Mouse (Mus musculus): ENCODE data around the gene 4930404N11Rik. TPM values are rescaled to one million over a fixed set of nuclear protein-coding genes. Genes with fewer than 3 reads are reported as not detected.

The 4930404N11Rik gene
- polyA plus RNA-seq, 1 experiment from 2014 or later, result 0.86 TPM

GRCm38 (mm10) chr10:81409330-81409729 is 43.7 kb upstream of the 4930404N11Rik start:
- Histone ChIP-seq H3K27ac (ENCODE audit: low read length) (no peak overlapping the region), H3K4me1 (replicated peaks; ENCODE audit: control insufficient read depth, insufficient read depth, low read length) (peaks cover 43% of the 10 kb centered on the region)

GRCm38 (mm10) chr10:81408871-81409291 is 43.3 kb upstream of the 4930404N11Rik start:
- H3K36me3 ChIP-seq (ENCODE audit: control insufficient read depth, insufficient read depth), result peaks cover 7% of the 10 kb centered on the region; the same call in 1 of the 2 replicates
- no peak overlapping the region for H3K27ac ChIP-seq (ENCODE audit: low read length)
- H3K9ac ChIP-seq (replicated peaks; ENCODE audit: low read depth, low read length), result no peak overlapping the region
- peaks cover 39% of the 10 kb centered on the region for H3K4me1 ChIP-seq (replicated peaks; ENCODE audit: control insufficient read depth, insufficient read depth, low read length)
- H3K4me2 ChIP-seq (ENCODE audit: low read length), result no peak overlapping the region
- WGBS, result 21% methylated on average over 9 of the region's 9 CpGs
- H3K9me3 ChIP-seq (ENCODE audit: control insufficient read depth, low read length), result no peaks in the 10 kb centered on the region
- ATAC-seq, result peak; percentile 32; the same call in 1 of the 2 replicates
- no peaks in the 10 kb centered on the region for H3K27me3 ChIP-seq (replicated peaks; ENCODE audit: control insufficient read depth, insufficient read depth, low read length)
- no peak overlapping the region for H3K4me3 ChIP-seq (replicated peaks; ENCODE audit: low read length)

More at GRCm38 (mm10) chr10:81409330-81409729, 43.7 kb upstream of the 4930404N11Rik start:
- H3K9ac ChIP-seq (replicated peaks; ENCODE audit: low read depth, low read length), result no peak overlapping the region
- ATAC-seq, result no peak
- H3K4me3 ChIP-seq (replicated peaks; ENCODE audit: low read length), result no peak overlapping the region
- H3K9me3 ChIP-seq (ENCODE audit: control insufficient read depth, low read length), result no peaks in the 10 kb centered on the region
- 33% methylated on average over 7 of the region's 8 CpGs for WGBS
- peaks cover 7% of the 10 kb centered on the region; the same call in 1 of the 2 replicates for H3K36me3 ChIP-seq (ENCODE audit: control insufficient read depth, insufficient read depth)
- H3K27me3 ChIP-seq (replicated peaks; ENCODE audit: control insufficient read depth, insufficient read depth, low read length), result no peaks in the 10 kb centered on the region
- H3K4me2 ChIP-seq (ENCODE audit: low read length), result no peak overlapping the region

GRCm38 (mm10) chr10:81408424-81408729 is 42.8 kb upstream of the 4930404N11Rik start:
- H3K27me3 ChIP-seq (replicated peaks; ENCODE audit: control insufficient read depth, insufficient read depth, low read length), result no peaks in the 10 kb centered on the region
- no peak overlapping the region for H3K4me3 ChIP-seq (replicated peaks; ENCODE audit: low read length)
- H3K9me3 ChIP-seq (ENCODE audit: control insufficient read depth, low read length), result no peaks in the 10 kb centered on the region
- peaks cover 7% of the 10 kb centered on the region; the same call in 1 of the 2 replicates for H3K36me3 ChIP-seq (ENCODE audit: control insufficient read depth, insufficient read depth)
- no peak for ATAC-seq
- H3K9ac ChIP-seq (replicated peaks; ENCODE audit: low read depth, low read length), result no peak overlapping the region
- H3K4me2 ChIP-seq (ENCODE audit: low read length), result no peak overlapping the region
- 53% methylated on average over 13 of the region's 13 CpGs for WGBS
- no peak overlapping the region for H3K27ac ChIP-seq (ENCODE audit: low read length)
- peaks cover 35% of the 10 kb centered on the region for H3K4me1 ChIP-seq (replicated peaks; ENCODE audit: control insufficient read depth, insufficient read depth, low read length)

GRCm38 (mm10) chr10:81407539-81408423 is 42.2 kb upstream of the 4930404N11Rik start:
- Histone ChIP-seq H3K27ac (ENCODE audit: low read length) (no peak overlapping the region), H3K4me3 (replicated peaks; ENCODE audit: low read length) (no peak overlapping the region), H3K27me3 (replicated peaks; ENCODE audit: control insufficient read depth, insufficient read depth, low read length) (no peaks in the 10 kb centered on the region), H3K36me3 (ENCODE audit: control insufficient read depth, insufficient read depth) (peaks cover 7% of the 10 kb centered on the region; the same call in 1 of the 2 replicates), H3K4me2 (ENCODE audit: low read length) (no peak overlapping the region), H3K9ac (replicated peaks; ENCODE audit: low read depth, low read length) (no peak overlapping the region), H3K9me3 (ENCODE audit: control insufficient read depth, low read length) (no peaks in the 10 kb centered on the region), H3K4me1 (replicated peaks; ENCODE audit: control insufficient read depth, insufficient read depth, low read length) (peaks cover 40% of the 10 kb centered on the region)
- ATAC-seq, result no peak
- 29% methylated on average over 31 of the region's 31 CpGs for WGBS

- Histone ChIP-seq H3K4me2 (ENCODE audit: low read length) (peak overlapping the region; percentile 7; the same call in 1 of the 2 replicates), H3K4me1 (replicated peaks; ENCODE audit: control insufficient read depth, insufficient read depth, low read length) (peaks cover 41% of the 10 kb centered on the region), H3K9ac (replicated peaks; ENCODE audit: low read depth, low read length) (no peak overlapping the region), H3K36me3 (ENCODE audit: control insufficient read depth, insufficient read depth) (peaks cover 7% of the 10 kb centered on the region; the same call in 1 of the 2 replicates), H3K9me3 (ENCODE audit: control insufficient read depth, low read length) (no peaks in the 10 kb centered on the region), H3K27me3 (replicated peaks; ENCODE audit: control insufficient read depth, insufficient read depth, low read length) (no peaks in the 10 kb centered on the region), H3K4me3 (replicated peaks; ENCODE audit: low read length) (no peak overlapping the region), H3K27ac (ENCODE audit: low read length) (no peak overlapping the region)
- ATAC-seq, result no peak
- WGBS, result 36% methylated on average over 24 of the region's 24 CpGs
Observed at GRCm38 (mm10) chr10:81406504-81407440, 41.2 kb upstream of the 4930404N11Rik start.

GRCm38 (mm10) chr10:81405588-81406201 is 40.1 kb upstream of the 4930404N11Rik start:
- Histone ChIP-seq H3K27me3 (replicated peaks; ENCODE audit: control insufficient read depth, insufficient read depth, low read length) (no peaks in the 10 kb centered on the region), H3K36me3 (ENCODE audit: control insufficient read depth, insufficient read depth) (peaks cover 7% of the 10 kb centered on the region; the same call in 1 of the 2 replicates), H3K9ac (replicated peaks; ENCODE audit: low read depth, low read length) (no peak overlapping the region), H3K4me1 (replicated peaks; ENCODE audit: control insufficient read depth, insufficient read depth, low read length) (peaks cover 44% of the 10 kb centered on the region), H3K4me3 (replicated peaks; ENCODE audit: low read length) (no peak overlapping the region), H3K4me2 (ENCODE audit: low read length) (no peak overlapping the region), H3K9me3 (ENCODE audit: control insufficient read depth, low read length) (no peaks in the 10 kb centered on the region), H3K27ac (ENCODE audit: low read length) (no peak overlapping the region)
- 43% methylated on average over 13 of the region's 13 CpGs for WGBS
- ATAC-seq, result no peak

- no peak overlapping the region for H3K27ac ChIP-seq (ENCODE audit: low read length)
- peaks cover 54% of the 10 kb centered on the region for H3K4me1 ChIP-seq (replicated peaks; ENCODE audit: control insufficient read depth, insufficient read depth, low read length)
- H3K9ac ChIP-seq (replicated peaks; ENCODE audit: low read depth, low read length), result no peak overlapping the region
- H3K9me3 ChIP-seq (ENCODE audit: control insufficient read depth, low read length), result no peaks in the 10 kb centered on the region
- peaks cover 7% of the 10 kb centered on the region; the same call in 1 of the 2 replicates for H3K36me3 ChIP-seq (ENCODE audit: control insufficient read depth, insufficient read depth)
- H3K4me2 ChIP-seq (ENCODE audit: low read length), result no peak overlapping the region
- ATAC-seq, result no peak
- no peaks in the 10 kb centered on the region for H3K27me3 ChIP-seq (replicated peaks; ENCODE audit: control insufficient read depth, insufficient read depth, low read length)
- WGBS, result 69% methylated on average over 18 of the region's 18 CpGs
- H3K4me3 ChIP-seq (replicated peaks; ENCODE audit: low read length), result no peak overlapping the region
Observed at GRCm38 (mm10) chr10:81404720-81405119, 39.1 kb upstream of the 4930404N11Rik start.

GRCm38 (mm10) chr10:81404082-81404481 is 38.5 kb upstream of the 4930404N11Rik start:
- Histone ChIP-seq H3K27ac (ENCODE audit: low read length) (no peak overlapping the region), H3K4me1 (replicated peaks; ENCODE audit: control insufficient read depth, insufficient read depth, low read length) (peaks cover 58% of the 10 kb centered on the region), H3K9me3 (ENCODE audit: control insufficient read depth, low read length) (no peaks in the 10 kb centered on the region), H3K36me3 (ENCODE audit: control insufficient read depth, insufficient read depth) (peaks cover 7% of the 10 kb centered on the region; the same call in 1 of the 2 replicates), H3K4me3 (replicated peaks; ENCODE audit: low read length) (no peak overlapping the region), H3K9ac (replicated peaks; ENCODE audit: low read depth, low read length) (no peak overlapping the region), H3K4me2 (ENCODE audit: low read length) (no peak overlapping the region), H3K27me3 (replicated peaks; ENCODE audit: control insufficient read depth, insufficient read depth, low read length) (no peaks in the 10 kb centered on the region)
- ATAC-seq, result no peak
- 15% methylated on average over 9 of the region's 9 CpGs for WGBS

All from forebrain, embryonic 16.5 days (tissue).